Mouse (Mus musculus) heart, embryonic 14.5 days (tissue): Measurements from ENCODE around the gene Hsd17b3. TPM values are rescaled to one million over a fixed set of nuclear protein-coding genes. Genes with fewer than 3 reads are reported as not detected.

Source experiments
- ATAC-seq: fragments of 200-750 bp; cut with Nextera tagmentation; 2 replicates; pipeline ENCODE4 v1.8.0; 2017; ENCODE audit warnings: low read depth, moderate TSS enrichment; ENCODE audit not compliant: insufficient number of reproducible peaks, insufficient read depth, low FRiP score
- H3K27ac ChIP-seq, 2 experiments: fragments of 200-500 bp in 1 of 2; fragments of 300-500 bp in 1 of 2; sonication (generic) in 1 of 2; replicated peaks in 1 of 2; 2 replicates each; pipeline ENCODE4 v1.5.1; 2012 to 2014; ENCODE audit warnings: low read depth in 2 of 2, low read length in 2 of 2, control low read depth in 1 of 2, mild to moderate bottlenecking in 1 of 2, mixed read lengths in 1 of 2; ENCODE audit not compliant: control insufficient read depth in 1 of 2, insufficient read depth in 1 of 2
- H3K27me3 ChIP-seq: fragments of 300-500 bp; sonication (generic); 2 replicates; pipeline ENCODE4 v1.6.1; 2014; ENCODE audit warnings: mild to moderate bottlenecking, low read length, control low read depth; ENCODE audit not compliant: control insufficient read depth, insufficient read depth
- H3K36me3 ChIP-seq: fragments of 300-500 bp; sonication (generic); 2 replicates; pipeline ENCODE4 v1.6.1; 2014; ENCODE audit warnings: mild to moderate bottlenecking, control low read depth, low read length, mixed read lengths; ENCODE audit not compliant: control insufficient read depth, insufficient read depth
- H3K4me1 ChIP-seq, 2 experiments: fragments of 200-500 bp in 1 of 2; fragments of 300-500 bp in 1 of 2; sonication (generic) in 1 of 2; 2 replicates each; pipeline ENCODE4 v1.6.1; 2012 to 2014; ENCODE audit warnings: low read length in 2 of 2, control low read depth in 1 of 2, mixed read lengths in 1 of 2; ENCODE audit not compliant: control insufficient read depth in 2 of 2, insufficient read depth in 2 of 2
- H3K4me2 ChIP-seq: fragments of 300-500 bp; sonication (generic); 2 replicates; pipeline ENCODE4 v1.6.1; 2014; ENCODE audit warnings: mild to moderate bottlenecking, low read length
- H3K4me3 ChIP-seq, 2 experiments: fragments of 200-500 bp in 1 of 2; fragments of 300-500 bp in 1 of 2; sonication (generic) in 1 of 2; 2 replicates each; pipeline ENCODE4 v1.5.1; 2012 to 2014; ENCODE audit warnings: low read length in 2 of 2, mild to moderate bottlenecking in 2 of 2, control low read depth in 1 of 2, low read depth in 1 of 2, moderate library complexity in 1 of 2; ENCODE audit not compliant: control insufficient read depth in 1 of 2, insufficient read depth in 1 of 2
- H3K9ac ChIP-seq: fragments of 300-500 bp; sonication (generic); 2 replicates; pipeline ENCODE4 v1.6.1; 2014; ENCODE audit warnings: mild to moderate bottlenecking, low read length
- H3K9me3 ChIP-seq: fragments of 300-500 bp; sonication (generic); 2 replicates; pipeline ENCODE4 v1.6.1; 2016; ENCODE audit warnings: low read length, control low read depth; ENCODE audit not compliant: control insufficient read depth
- WGBS: fragments of 180-500 bp; shearing (Covaris S2); extraction: QIAGEN DNeasy Blood & Tissue Kit; methylation state at CpG from one replicate; pipeline ENCODE4 v1.1.7; 2014; 5-methylcytosine and 5-hydroxymethylcytosine counted together
- polyA plus RNA-seq: library from polyadenylated mRNA; unstranded; fragments of >200 nt; fragmentation: Nextera tagmentation; extraction: Ambion mirVana; gene quantifications from 2 replicates; pipeline ENCODE4 v1.2.1, GENCODE M21; 2014

The Hsd17b3 gene
- polyA plus RNA-seq, 1 experiment from 2014 or later, result not detected

- WGBS, result 15% methylated on average over 8 of the region's 8 CpGs
- Histone ChIP-seq H3K9me3 (no peaks in the 10 kb centered on the region), H3K27ac (no peak overlapping the region), H3K4me1 (peaks cover 4 to 5% of the 10 kb centered on the region in 2 experiments; a peak in 1 of 4 replicates), H3K36me3 (no peaks in the 10 kb centered on the region), H3K4me2 (no peak overlapping the region), H3K4me3 (no peak overlapping the region), H3K9ac (no peak overlapping the region), H3K27me3 (0 out of 2 replicates have a peak, but pooled peaks cover 3% of the 10 kb centered on the region)
- no peak for ATAC-seq
Measured at GRCm38 (mm10) chr13:64035036-64035435, 54.0 kb downstream of the Hsd17b3 start.

- Histone ChIP-seq H3K4me2 (no peak overlapping the region), H3K27me3 (0 out of 2 replicates have a peak, but pooled peaks cover 3% of the 10 kb centered on the region), H3K4me1 (peaks cover 4 to 5% of the 10 kb centered on the region in 2 experiments; a peak in 1 of 4 replicates), H3K36me3 (no peaks in the 10 kb centered on the region), H3K4me3 (no peak overlapping the region), H3K9me3 (no peaks in the 10 kb centered on the region), H3K27ac (no peak overlapping the region), H3K9ac (no peak overlapping the region)
- WGBS, result 85% methylated on average over 6 of the region's 6 CpGs
- no peak for ATAC-seq
Measured at GRCm38 (mm10) chr13:64033921-64034320, 55.1 kb downstream of the Hsd17b3 start.

- WGBS, result 75% methylated on average over 4 of the region's 4 CpGs
- H3K9me3 ChIP-seq, result no peaks in the 10 kb centered on the region
- 0 out of 2 replicates have a peak, but pooled peaks cover 3% of the 10 kb centered on the region for H3K27me3 ChIP-seq
- ATAC-seq, result no peak
- no peaks in the 10 kb centered on the region for H3K36me3 ChIP-seq
- no peak overlapping the region for H3K9ac ChIP-seq
- no peak overlapping the region for H3K4me2 ChIP-seq
- H3K4me3 ChIP-seq, result no peak overlapping the region
- no peak overlapping the region for H3K27ac ChIP-seq
- H3K4me1 ChIP-seq, result peaks cover 4 to 5% of the 10 kb centered on the region in 2 experiments; a peak in 1 of 4 replicates
Measured at GRCm38 (mm10) chr13:64033181-64033580, 55.8 kb downstream of the Hsd17b3 start.

- no peaks in the 10 kb centered on the region for H3K9me3 ChIP-seq
- H3K9ac ChIP-seq, result no peak overlapping the region
- H3K36me3 ChIP-seq, result no peaks in the 10 kb centered on the region
- H3K27ac ChIP-seq, result no peak overlapping the region
- WGBS, result 64% methylated on average over 4 of the region's 4 CpGs
- H3K4me1 ChIP-seq, result peaks cover 4 to 5% of the 10 kb centered on the region in 2 experiments; a peak in 1 of 4 replicates
- H3K4me2 ChIP-seq, result no peak overlapping the region
- no peak for ATAC-seq
- H3K27me3 ChIP-seq, result no peaks in the 10 kb centered on the region
- H3K4me3 ChIP-seq, result no peak overlapping the region
Measured at GRCm38 (mm10) chr13:64031254-64031653, 57.8 kb downstream of the Hsd17b3 start.

- H3K27ac ChIP-seq, result no peak overlapping the region
- H3K36me3 ChIP-seq, result no peaks in the 10 kb centered on the region
- no peaks in the 10 kb centered on the region for H3K9me3 ChIP-seq
- no peaks in the 10 kb centered on the region for H3K27me3 ChIP-seq
- peaks cover 4 to 5% of the 10 kb centered on the region in 2 experiments; a peak in 1 of 4 replicates for H3K4me1 ChIP-seq
- no peak overlapping the region for H3K4me2 ChIP-seq
- 47% methylated on average over 1 of the region's 1 CpGs for WGBS
- H3K9ac ChIP-seq, result no peak overlapping the region
- H3K4me3 ChIP-seq, result no peak overlapping the region
- no peak for ATAC-seq
Measured at GRCm38 (mm10) chr13:64030792-64031191, 58.2 kb downstream of the Hsd17b3 start.

GRCm38 (mm10) chr13:64024803-64025202 lies 64.2 kb downstream of the Hsd17b3 start:
- no peak overlapping the region for H3K27ac ChIP-seq
- peaks cover 6 to 10% of the 10 kb centered on the region in 2 experiments; a peak in 3 of 4 replicates for H3K4me1 ChIP-seq
- no peak for ATAC-seq

GRCm38 (mm10) chr13:64022786-64023468 lies 66.1 kb downstream of the Hsd17b3 start:
- Histone ChIP-seq H3K9me3 (no peaks in the 10 kb centered on the region), H3K9ac (no peak overlapping the region), H3K4me1 (peaks cover 6 to 10% of the 10 kb centered on the region in 2 experiments; a peak in 3 of 4 replicates), H3K4me2 (no peak overlapping the region), H3K27ac (no peak overlapping the region), H3K27me3 (no peaks in the 10 kb centered on the region), H3K4me3 (no peak overlapping the region), H3K36me3 (no peaks in the 10 kb centered on the region)
- no peak for ATAC-seq
- WGBS, result 76% methylated on average over 15 of the region's 15 CpGs

More at GRCm38 (mm10) chr13:64024803-64025202, 64.2 kb downstream of the Hsd17b3 start:
- WGBS, result 53% methylated on average over 4 of the region's 4 CpGs
- Histone ChIP-seq H3K4me3 (no peak overlapping the region), H3K9me3 (no peaks in the 10 kb centered on the region), H3K27me3 (no peaks in the 10 kb centered on the region), H3K4me2 (no peak overlapping the region), H3K36me3 (no peaks in the 10 kb centered on the region), H3K9ac (no peak overlapping the region)
